Mouse (Mus musculus) ovary, postnatal 14 days (tissue): Measurements from ENCODE around the gene Gm3383.
"Not testable (repeated sequence)": the region's sequence is repeated elsewhere in the genome, so short reads cannot be mapped to it uniquely, and the experiment has no call there.

Source experiments
- DNase-seq: peaks from one replicate; pipeline ENCODE4 v3.0.0; 2022; ENCODE audit warnings: low spot score

Gene Gm3383

GRCm38 (mm10) chr14:5807882-5808281, at the start of gene Gm3383:
Gene Gm3383 (minus strand): TSS chr14:5807982.
- not testable (repeated sequence) for DNase-seq

- not testable (repeated sequence) for DNase-seq
Observed at GRCm38 (mm10) chr14:5855911-5856310, 48.1 kb upstream of the Gm3383 start.

GRCm38 (mm10) chr14:5830229-5830628, 22.4 kb upstream of the Gm3383 start, which contains the start of gene Gm3424:
Gene Gm3424 (minus strand): TSS chr14:5830329.
- DNase-seq, result not testable (repeated sequence)

GRCm38 (mm10) chr14:5812699-5813356, 5.0 kb upstream of the Gm3383 start:
- DNase-seq, result not testable (repeated sequence)

- DNase-seq, result not testable (repeated sequence)
Observed at GRCm38 (mm10) chr14:5741477-5741876, 66.3 kb downstream of the Gm3383 start, which contains the start of gene Gm3373. Gene Gm3373 (minus strand): TSS chr14:5741577.

- DNase-seq, result not testable (repeated sequence)
Observed at GRCm38 (mm10) chr14:5687357-5687756, 120.4 kb downstream of the Gm3383 start, which contains the start of gene Gm9603. Gene Gm9603 (minus strand): TSS chr14:5687457.

GRCm38 (mm10) chr14:5632928-5633327, 174.9 kb downstream of the Gm3383 start, which contains the start of gene Gm8265:
Gene Gm8265 (minus strand): TSS chr14:5633028.
- not testable (repeated sequence) for DNase-seq
